Mouse (Mus musculus): ENCODE results near the gene Rph3al.

GRCm38 (mm10) chr11:75899676-75900075, 38.6 kb downstream of the Rph3al start:
- TF ChIP-seq CTCF (IDR thresholded peaks at IDR 0.05; ENCODE audit: low read depth, low read length), result no peak
- no peak for TF ChIP-seq GATA1 (IDR thresholded peaks at IDR 0.05; ENCODE audit: borderline replicate concordance, low read length)
- TF ChIP-seq GATA2 (IDR thresholded peaks at IDR 0.05; ENCODE audit: borderline replicate concordance, low read depth, low read length), result no peak
- no peak for TF ChIP-seq TAL1 (conservative IDR thresholded peaks at IDR 0.05; ENCODE audit: low read depth, low read length)
